Mouse (Mus musculus): Measurements from ENCODE around the gene Supt4a. TPM values are rescaled to one million over a fixed set of nuclear protein-coding genes. Genes with fewer than 3 reads are reported as not detected.

The Supt4a gene
- polyA plus RNA-seq, 1 experiment: 62.2 TPM

DNA sequence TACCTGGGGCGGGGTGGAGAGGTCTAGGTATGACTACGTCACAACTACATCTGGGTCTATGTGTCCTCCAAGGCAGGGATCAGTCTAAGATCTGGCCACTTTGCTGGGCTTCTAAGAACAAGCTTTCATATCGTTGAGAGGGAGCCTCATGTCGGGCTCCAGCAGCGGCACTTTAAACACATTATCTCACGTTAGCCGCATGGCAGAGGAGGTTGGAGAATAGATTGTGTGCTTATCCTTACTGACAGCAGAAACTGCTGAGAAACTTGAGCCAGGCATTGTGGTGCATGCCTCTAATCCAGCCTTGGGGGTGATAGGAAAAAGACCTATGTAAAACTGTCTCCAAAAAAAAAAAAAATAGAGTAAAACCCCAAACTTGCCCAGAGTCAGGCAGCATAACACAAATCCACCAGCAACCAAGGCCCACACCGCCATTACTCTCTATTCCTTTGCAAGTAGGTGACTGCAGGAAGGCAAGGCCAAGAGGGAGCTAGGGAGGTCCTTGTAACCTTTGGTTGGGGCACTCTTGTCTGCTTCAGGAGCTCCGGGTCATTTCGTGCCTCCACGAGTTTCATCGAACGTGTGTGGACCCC is 7.7 kb upstream of the Supt4a start:
- no peak for DNase-seq (ENCODE audit: low read depth in 1 of 2, low spot score in 2 of 2)
- Histone ChIP-seq H3K36me3 (ENCODE audit: control insufficient read depth, insufficient read depth, low read length) (no peaks in the 10 kb centered on the region), H3K27ac (ENCODE audit: insufficient read depth, low read length) (0 out of 2 replicates have a peak overlapping the region, but pooled peaks have one; percentile 12), H3K4me1 (ENCODE audit: control insufficient read depth, insufficient read depth, insufficient read length) (peaks cover 18% of the 10 kb centered on the region; the same call in 1 of the 2 replicates), H3K4me3 (ENCODE audit: extremely low read depth, insufficient read depth, insufficient read length) (no peak overlapping the region), H3K27me3 (ENCODE audit: control insufficient read depth, insufficient read depth, low read length) (no peaks in the 10 kb centered on the region)
- 82% methylated on average over 13 of the region's 13 CpGs for WGBS
- TF ChIP-seq CTCF (IDR thresholded peaks at IDR 0.05; ENCODE audit: extremely low read depth, insufficient read depth, insufficient read length, insufficient replicate concordance) (no peak), POLR2A (IDR thresholded peaks at IDR 0.05; ENCODE audit: low read depth, low read length) (no peak)

DNA sequence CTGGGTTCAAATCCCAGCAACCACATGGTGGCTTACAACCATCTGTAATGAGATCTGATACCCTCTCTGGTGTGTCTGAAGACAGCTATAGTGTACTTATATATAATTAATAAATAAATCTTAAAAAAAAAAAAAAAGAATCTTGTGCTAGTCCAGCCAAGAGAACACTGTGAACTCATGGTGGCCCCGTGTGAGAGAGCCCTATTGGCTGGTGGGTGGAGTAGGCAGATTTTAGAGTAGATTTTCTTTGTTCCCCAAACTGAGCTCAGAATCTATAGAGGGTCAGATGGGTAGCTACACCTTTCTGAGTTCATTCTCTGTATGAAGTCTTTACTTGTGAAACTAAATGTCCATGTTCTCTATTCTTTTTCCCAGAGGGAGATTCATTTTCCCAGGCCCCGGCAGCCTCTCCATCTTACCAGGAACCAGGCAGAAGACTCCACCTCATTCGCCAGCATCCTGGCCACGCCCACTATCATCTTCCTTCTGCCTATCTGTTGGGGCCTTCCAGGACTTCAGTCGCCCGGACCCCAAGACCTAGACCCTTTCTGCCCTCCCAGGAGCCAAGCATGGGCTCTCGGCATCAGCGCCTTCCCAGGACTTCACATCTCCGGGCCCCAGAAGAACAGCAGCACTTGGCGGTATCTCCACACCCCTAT is 6.6 kb upstream of the Supt4a start:
- no peak for DNase-seq (ENCODE audit: low read depth in 1 of 2, low spot score in 2 of 2)
- H3K27ac ChIP-seq (ENCODE audit: insufficient read depth, low read length): no peak overlapping the region
- H3K4me3 ChIP-seq (ENCODE audit: extremely low read depth, insufficient read depth, insufficient read length): no peak overlapping the region
- no peaks in the 10 kb centered on the region for H3K36me3 ChIP-seq (ENCODE audit: control insufficient read depth, insufficient read depth, low read length)
- no peaks in the 10 kb centered on the region for H3K27me3 ChIP-seq (ENCODE audit: control insufficient read depth, insufficient read depth, low read length)
- WGBS: 86% methylated on average over 10 of the region's 10 CpGs
- TF ChIP-seq CTCF (IDR thresholded peaks at IDR 0.05; ENCODE audit: extremely low read depth, insufficient read depth, insufficient read length, insufficient replicate concordance) (no peak), POLR2A (IDR thresholded peaks at IDR 0.05; ENCODE audit: low read depth, low read length) (no peak)
- peaks cover 26% of the 10 kb centered on the region; the same call in 1 of the 2 replicates for H3K4me1 ChIP-seq (ENCODE audit: control insufficient read depth, insufficient read depth, insufficient read length)

DNA sequence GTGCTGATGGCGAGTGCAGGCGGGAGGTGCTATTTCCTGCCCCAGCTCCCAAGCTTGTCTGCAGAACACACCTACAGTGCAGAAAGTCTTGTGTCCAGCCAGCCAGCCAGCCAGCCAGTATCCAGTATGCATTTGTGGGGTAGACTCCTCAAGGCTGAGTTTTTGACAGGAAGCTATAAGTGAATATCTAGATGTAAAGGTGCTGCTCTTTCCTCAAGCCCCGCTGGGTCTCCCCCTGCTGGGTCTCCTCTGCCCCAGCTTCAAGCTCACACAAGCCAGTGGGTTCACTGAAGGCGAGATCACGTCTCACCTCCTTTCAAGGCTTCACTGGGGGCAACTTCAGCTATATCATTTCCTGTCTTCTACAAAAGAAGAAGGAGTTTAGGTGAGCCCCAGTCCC is 3.0 kb upstream of the Supt4a start:
- H3K4me3 ChIP-seq (ENCODE audit: extremely low read depth, insufficient read depth, insufficient read length): peak overlapping the region; percentile 58
- peak overlapping the region; percentile 93 for H3K27ac ChIP-seq (ENCODE audit: insufficient read depth, low read length)
- no peaks in the 10 kb centered on the region for H3K27me3 ChIP-seq (ENCODE audit: control insufficient read depth, insufficient read depth, low read length)
- peaks cover 21% of the 10 kb centered on the region; the same call in 1 of the 2 replicates for H3K4me1 ChIP-seq (ENCODE audit: control insufficient read depth, insufficient read depth, insufficient read length)
- H3K36me3 ChIP-seq (ENCODE audit: control insufficient read depth, insufficient read depth, low read length): no peaks in the 10 kb centered on the region
- TF ChIP-seq POLR2A (IDR thresholded peaks at IDR 0.05; ENCODE audit: low read depth, low read length): no peak
- TF ChIP-seq CTCF (IDR thresholded peaks at IDR 0.05; ENCODE audit: extremely low read depth, insufficient read depth, insufficient read length, insufficient replicate concordance): no peak
- 14% methylated on average over 5 of the region's 5 CpGs for WGBS
- DNase-seq (ENCODE audit: low read depth in 1 of 2, low spot score in 2 of 2): peak in 1 of 2 experiments; percentile 40

DNA sequence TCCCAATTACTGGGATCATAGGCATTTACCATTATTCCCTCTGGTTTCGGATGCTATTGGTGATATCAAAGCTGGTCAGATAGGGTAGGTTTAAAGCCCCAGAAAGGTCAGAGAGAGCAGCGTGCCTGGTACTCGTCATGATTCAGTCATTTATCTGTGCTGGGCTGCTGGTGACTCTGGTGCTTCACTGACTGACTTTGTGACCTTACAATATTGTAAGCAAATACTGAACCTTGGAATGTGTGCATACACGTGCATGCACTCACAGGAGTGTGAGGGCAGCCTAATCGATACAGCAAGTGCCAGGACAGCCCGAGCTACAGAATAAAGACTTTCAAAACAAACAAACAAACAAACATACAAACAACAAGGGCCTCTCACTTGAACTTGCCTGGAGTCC is 1.7 kb upstream of the Supt4a start:
- peaks cover 24% of the 10 kb centered on the region; the same call in 1 of the 2 replicates for H3K4me1 ChIP-seq (ENCODE audit: control insufficient read depth, insufficient read depth, insufficient read length)
- H3K36me3 ChIP-seq (ENCODE audit: control insufficient read depth, insufficient read depth, low read length): peaks cover 6% of the 10 kb centered on the region
- H3K4me3 ChIP-seq (ENCODE audit: extremely low read depth, insufficient read depth, insufficient read length): no peak overlapping the region
- no peak for TF ChIP-seq POLR2A (IDR thresholded peaks at IDR 0.05; ENCODE audit: low read depth, low read length)
- no peak for TF ChIP-seq CTCF (IDR thresholded peaks at IDR 0.05; ENCODE audit: extremely low read depth, insufficient read depth, insufficient read length, insufficient replicate concordance)
- no peaks in the 10 kb centered on the region for H3K27me3 ChIP-seq (ENCODE audit: control insufficient read depth, insufficient read depth, low read length)
- WGBS: 80% methylated on average over 6 of the region's 6 CpGs
- no peak for DNase-seq (ENCODE audit: low read depth in 1 of 2, low spot score in 2 of 2)
- 0 out of 2 replicates have a peak overlapping the region, but pooled peaks have one; percentile 9 for H3K27ac ChIP-seq (ENCODE audit: insufficient read depth, low read length)

DNA sequence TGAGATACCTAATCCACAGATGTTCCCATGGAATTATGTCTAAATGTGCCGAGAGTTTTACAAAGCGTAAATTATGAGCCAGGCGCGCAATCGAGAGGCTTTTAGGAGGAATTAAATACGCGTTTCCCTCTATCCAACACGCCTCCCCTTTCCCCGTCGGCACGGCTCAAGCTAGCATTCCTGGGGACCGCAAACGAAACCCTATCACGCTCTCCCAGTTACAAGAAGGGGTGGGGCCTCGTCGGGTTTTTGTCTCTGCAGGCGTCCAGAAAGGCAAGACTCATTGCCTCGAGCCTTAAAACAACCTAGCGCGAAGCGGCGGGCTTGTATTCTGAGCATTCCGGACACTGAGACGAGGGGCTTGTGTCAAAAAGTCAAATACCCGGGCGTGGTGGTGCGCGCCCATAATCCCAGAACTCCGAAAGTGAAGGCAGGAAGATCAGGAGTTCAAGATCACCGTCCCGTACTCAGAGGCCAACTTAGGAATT is 661 bp upstream of the Supt4a start:
- peaks cover 24% of the 10 kb centered on the region; the same call in 1 of the 2 replicates for H3K4me1 ChIP-seq (ENCODE audit: control insufficient read depth, insufficient read depth, insufficient read length)
- 2% methylated on average over 31 of the region's 31 CpGs for WGBS

DNA sequence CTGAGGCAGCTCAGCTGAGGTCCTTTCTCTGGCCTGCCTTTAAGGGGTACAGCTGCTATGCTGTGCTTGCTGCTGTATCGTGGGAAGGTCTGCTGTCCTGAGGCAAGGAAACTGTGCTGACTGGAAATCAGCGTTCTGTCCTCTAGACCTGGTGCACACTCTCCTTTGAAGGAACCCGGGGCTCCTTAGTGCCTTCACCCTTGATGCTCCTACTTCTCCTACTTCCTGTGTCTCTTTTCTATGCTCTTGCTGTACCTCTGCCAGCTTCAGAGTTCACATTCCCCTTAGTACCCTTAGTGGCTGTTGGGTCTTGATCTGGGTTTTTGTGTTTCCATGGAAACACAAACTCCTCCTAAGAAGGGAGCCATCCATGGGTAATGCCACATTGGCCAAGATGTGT is 6.3 kb downstream of the Supt4a start:
- Histone ChIP-seq H3K4me1 (ENCODE audit: control insufficient read depth, insufficient read depth, insufficient read length) (peaks cover 37% of the 10 kb centered on the region), H3K36me3 (ENCODE audit: control insufficient read depth, insufficient read depth, low read length) (peaks cover 22% of the 10 kb centered on the region), H3K27me3 (ENCODE audit: control insufficient read depth, insufficient read depth, low read length) (no peaks in the 10 kb centered on the region), H3K27ac (ENCODE audit: insufficient read depth, low read length) (peak overlapping the region; percentile 69), H3K4me3 (ENCODE audit: extremely low read depth, insufficient read depth, insufficient read length) (no peak overlapping the region)
- no peak for DNase-seq (ENCODE audit: low read depth in 1 of 2, low spot score in 2 of 2)
- TF ChIP-seq POLR2A (IDR thresholded peaks at IDR 0.05; ENCODE audit: low read depth, low read length) (no peak), CTCF (IDR thresholded peaks at IDR 0.05; ENCODE audit: extremely low read depth, insufficient read depth, insufficient read length, insufficient replicate concordance) (no peak)
- WGBS: 83% methylated on average over 3 of the region's 3 CpGs

More for the DNA sequence above, 661 bp upstream of the Supt4a start:
- TF ChIP-seq CTCF (IDR thresholded peaks at IDR 0.05; ENCODE audit: extremely low read depth, insufficient read depth, insufficient read length, insufficient replicate concordance) (no peak), POLR2A (IDR thresholded peaks at IDR 0.05; ENCODE audit: low read depth, low read length) (no peak)
- Histone ChIP-seq H3K36me3 (ENCODE audit: control insufficient read depth, insufficient read depth, low read length) (peaks cover 9% of the 10 kb centered on the region), H3K27ac (ENCODE audit: insufficient read depth, low read length) (peak overlapping the region; percentile 87), H3K4me3 (ENCODE audit: extremely low read depth, insufficient read depth, insufficient read length) (peak overlapping the region; percentile 64), H3K27me3 (ENCODE audit: control insufficient read depth, insufficient read depth, low read length) (no peaks in the 10 kb centered on the region)
- peak in 1 of 2 experiments; percentile 59 for DNase-seq (ENCODE audit: low read depth in 1 of 2, low spot score in 2 of 2)
